Mouse (Mus musculus) kidney, embryonic 14.5 days (tissue): ENCODE measurements around the gene Rmi2. TPM values are rescaled to one million over a fixed set of nuclear protein-coding genes. Genes with fewer than 3 reads are reported as not detected.
"Not testable (repeated sequence)": the region's sequence is repeated elsewhere in the genome, so short reads cannot be mapped to it uniquely, and the experiment has no call there.

Source experiments
- ATAC-seq: fragments of 200-750 bp; cut with Nextera tagmentation; 2 replicates; pipeline ENCODE4 v1.8.0; 2017; ENCODE audit warnings: moderate number of reproducible peaks, mild to moderate bottlenecking, moderate TSS enrichment, moderate library complexity; ENCODE audit not compliant: low FRiP score, low TSS enrichment
- H3K27ac ChIP-seq: fragments of 300-500 bp; sonication (generic); 2 replicates; pipeline ENCODE4 v1.5.1; 2014; ENCODE audit warnings: low read depth, mild to moderate bottlenecking, low read length, moderate library complexity, mixed read lengths
- H3K27me3 ChIP-seq: fragments of 300-500 bp; sonication (generic); 2 replicates; pipeline ENCODE4 v1.6.1; 2014; ENCODE audit warnings: mild to moderate bottlenecking, low read length; ENCODE audit not compliant: control insufficient read depth, insufficient read depth
- H3K36me3 ChIP-seq: fragments of 300-500 bp; sonication (generic); 2 replicates; pipeline ENCODE4 v1.6.1; 2014; ENCODE audit warnings: low read length, mixed read lengths; ENCODE audit not compliant: control insufficient read depth, insufficient read depth
- H3K4me1 ChIP-seq: fragments of 300-500 bp; sonication (generic); 2 replicates; pipeline ENCODE4 v1.6.1; 2014; ENCODE audit warnings: low read length, mixed read lengths; ENCODE audit not compliant: control insufficient read depth, insufficient read depth
- H3K4me2 ChIP-seq: fragments of 300-500 bp; sonication (generic); replicated peaks from 2 replicates; pipeline ENCODE4 v1.6.1; 2014; ENCODE audit warnings: low read depth, mild to moderate bottlenecking, low read length
- H3K4me3 ChIP-seq: fragments of 300-500 bp; sonication (generic); 2 replicates; pipeline ENCODE4 v1.5.1; 2014; ENCODE audit warnings: mild to moderate bottlenecking, low read length
- H3K9ac ChIP-seq: fragments of 300-500 bp; sonication (generic); 2 replicates; pipeline ENCODE4 v1.6.1; 2014; ENCODE audit warnings: low read depth, mild to moderate bottlenecking, low read length, moderate library complexity
- H3K9me3 ChIP-seq: fragments of 300-500 bp; sonication (generic); 2 replicates; pipeline ENCODE4 v1.6.1; 2016; ENCODE audit warnings: low read length; ENCODE audit not compliant: control insufficient read depth
- WGBS: fragments of 180-500 bp; shearing (Covaris S2); extraction: QIAGEN DNeasy Blood & Tissue Kit; methylation state at CpG from one replicate; pipeline ENCODE4 v1.1.7; 2014; 5-methylcytosine and 5-hydroxymethylcytosine counted together
- polyA plus RNA-seq: library from polyadenylated mRNA; unstranded; fragments of >200 nt; fragmentation: Nextera tagmentation; extraction: Ambion mirVana; gene quantifications from 2 replicates; pipeline ENCODE4 v1.2.1, GENCODE M21; 2014

The Rmi2 gene
- polyA plus RNA-seq, 1 experiment from 2014 or later: 6.2 TPM

GRCm38 (mm10) chr16:10849965-10850861 is 15.4 kb downstream of the Rmi2 start:
- WGBS: 67% methylated on average over 12 of the region's 12 CpGs
- no peak overlapping the region for H3K9ac ChIP-seq
- H3K4me1 ChIP-seq: 0 out of 2 replicates have a peak, but pooled peaks cover 4% of the 10 kb centered on the region
- H3K27me3 ChIP-seq: no peaks in the 10 kb centered on the region
- no peak overlapping the region for H3K4me2 ChIP-seq
- no peaks in the 10 kb centered on the region for H3K36me3 ChIP-seq
- ATAC-seq: no peak
- no peak overlapping the region for H3K27ac ChIP-seq
- no peak overlapping the region for H3K4me3 ChIP-seq
- no peaks in the 10 kb centered on the region for H3K9me3 ChIP-seq

- H3K36me3 ChIP-seq: no peaks in the 10 kb centered on the region
- H3K9ac ChIP-seq: no peak overlapping the region
- H3K27me3 ChIP-seq: no peaks in the 10 kb centered on the region
- WGBS: 76% methylated on average over 4 of the region's 4 CpGs
- H3K4me3 ChIP-seq: no peak overlapping the region
- H3K4me2 ChIP-seq: no peak overlapping the region
- H3K4me1 ChIP-seq: 0 out of 2 replicates have a peak, but pooled peaks cover 4% of the 10 kb centered on the region
- H3K9me3 ChIP-seq: no peaks in the 10 kb centered on the region
- H3K27ac ChIP-seq: no peak overlapping the region
- ATAC-seq: no peak
Measured at GRCm38 (mm10) chr16:10850905-10851304, 16.0 kb downstream of the Rmi2 start.

DNA sequence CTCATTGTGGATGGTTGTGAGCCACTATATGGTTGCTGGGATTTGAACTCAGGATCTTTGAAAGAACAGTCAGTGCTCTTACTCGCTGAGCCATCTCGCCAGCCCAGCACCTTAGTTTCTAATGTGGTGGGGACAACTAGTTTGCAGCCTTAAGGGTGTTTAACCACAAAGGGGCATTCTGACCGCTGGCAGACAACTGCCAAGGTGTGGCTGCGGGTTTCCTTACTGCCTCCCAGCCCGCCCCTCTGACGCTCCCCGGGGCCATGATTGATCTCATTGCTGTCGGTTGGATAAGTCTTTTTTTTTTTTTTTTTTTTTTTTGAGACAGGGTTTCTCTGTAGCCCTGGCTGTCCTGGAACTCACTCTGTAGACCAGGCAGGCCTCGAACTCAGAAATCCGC is 17.4 kb downstream of the Rmi2 start:
- not testable (repeated sequence) for H3K4me2 ChIP-seq, H3K9ac ChIP-seq, ATAC-seq, H3K27ac ChIP-seq, H3K4me1 ChIP-seq, H3K27me3 ChIP-seq, H3K9me3 ChIP-seq, H3K4me3 ChIP-seq, H3K36me3 ChIP-seq
- WGBS: 90% methylated on average over 10 of the region's 10 CpGs

DNA sequence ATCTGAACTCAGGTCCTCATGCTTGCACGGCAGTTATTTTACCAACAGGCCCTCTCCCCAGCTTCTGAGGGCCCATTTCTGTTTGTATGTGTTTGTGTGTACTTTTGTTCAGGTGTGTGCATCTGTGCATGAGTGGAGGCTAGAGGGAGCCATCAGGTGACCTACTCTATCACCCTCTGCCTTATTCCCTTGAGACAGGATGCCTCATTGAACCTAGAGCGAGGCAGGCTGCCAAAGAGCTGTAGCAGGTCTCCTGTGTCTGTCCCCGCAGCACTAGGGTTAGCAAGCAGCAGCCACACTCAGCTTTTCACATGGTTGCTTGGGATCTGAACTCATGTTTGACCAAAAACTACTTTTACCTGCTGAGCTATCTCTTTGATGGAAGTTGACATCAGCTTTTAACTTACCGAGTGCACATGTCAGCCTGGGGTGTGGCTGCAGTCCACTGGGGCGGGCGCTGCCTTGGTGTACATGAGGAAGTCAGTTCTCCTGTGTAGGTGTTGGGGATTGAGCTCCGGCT is 24.9 kb downstream of the Rmi2 start:
- no peak overlapping the region for H3K27ac ChIP-seq
- H3K4me2 ChIP-seq: no peak overlapping the region
- H3K9ac ChIP-seq: peak overlapping the region; percentile 31; the same call in 1 of the 2 replicates
- H3K36me3 ChIP-seq: no peaks in the 10 kb centered on the region
- H3K4me3 ChIP-seq: no peak overlapping the region
- H3K9me3 ChIP-seq: no peaks in the 10 kb centered on the region
- no peaks in the 10 kb centered on the region for H3K4me1 ChIP-seq
- WGBS: 84% methylated on average over 7 of the region's 7 CpGs
- H3K27me3 ChIP-seq: no peaks in the 10 kb centered on the region
- no peak for ATAC-seq

- no peaks in the 10 kb centered on the region for H3K4me1 ChIP-seq
- H3K27me3 ChIP-seq: no peaks in the 10 kb centered on the region
- no peak overlapping the region for H3K4me2 ChIP-seq
- H3K36me3 ChIP-seq: no peaks in the 10 kb centered on the region
- no peak overlapping the region for H3K27ac ChIP-seq
- no peak for ATAC-seq
- H3K9ac ChIP-seq: no peak overlapping the region
- no peak overlapping the region for H3K4me3 ChIP-seq
- H3K9me3 ChIP-seq: no peaks in the 10 kb centered on the region
- 68% methylated on average over 3 of the region's 3 CpGs for WGBS
Measured at GRCm38 (mm10) chr16:10861408-10861807, 26.5 kb downstream of the Rmi2 start.

DNA sequence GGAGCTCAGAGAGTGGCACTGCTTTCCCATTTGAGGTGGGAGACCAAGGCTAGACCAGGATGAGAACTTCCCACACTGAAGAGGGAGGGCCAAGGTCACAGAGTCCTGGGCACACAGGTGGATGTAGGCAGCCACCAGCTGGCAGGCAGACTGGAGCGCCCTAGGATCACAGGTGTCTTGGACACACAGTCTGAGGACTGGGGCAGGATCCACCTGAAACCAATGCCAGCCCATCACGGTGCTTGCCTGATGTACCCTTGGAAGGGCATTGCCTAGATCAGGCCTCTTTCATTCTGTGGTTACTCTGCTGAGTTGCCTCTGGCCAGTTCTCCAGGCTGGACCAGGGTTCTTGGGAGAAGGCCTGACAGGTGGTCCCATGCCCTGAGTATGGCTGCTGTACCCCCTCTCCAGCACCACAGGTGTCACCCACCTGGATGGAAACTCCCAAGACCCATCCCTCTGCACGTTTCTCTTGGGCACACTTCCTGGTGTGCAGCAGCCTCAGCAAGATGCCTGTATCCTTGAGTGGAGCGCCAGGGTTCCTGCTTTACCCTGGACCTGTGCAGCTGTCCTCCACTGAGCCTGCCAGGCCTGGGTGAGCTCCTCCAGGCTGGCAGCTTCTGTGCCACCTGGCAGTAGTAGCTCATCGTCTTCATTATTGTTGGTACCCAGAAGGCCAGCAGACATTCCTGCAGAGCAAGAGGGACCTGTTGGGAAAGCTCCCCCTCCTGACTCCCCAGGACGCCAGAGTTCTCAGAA is 30.2 kb downstream of the Rmi2 start:
- Histone ChIP-seq H3K4me3 (no peak overlapping the region), H3K27me3 (no peaks in the 10 kb centered on the region), H3K9me3 (no peaks in the 10 kb centered on the region), H3K36me3 (no peaks in the 10 kb centered on the region), H3K9ac (no peak overlapping the region), H3K27ac (no peak overlapping the region), H3K4me1 (no peaks in the 10 kb centered on the region), H3K4me2 (no peak overlapping the region)
- no peak for ATAC-seq
- WGBS: 88% methylated on average over 6 of the region's 6 CpGs

DNA sequence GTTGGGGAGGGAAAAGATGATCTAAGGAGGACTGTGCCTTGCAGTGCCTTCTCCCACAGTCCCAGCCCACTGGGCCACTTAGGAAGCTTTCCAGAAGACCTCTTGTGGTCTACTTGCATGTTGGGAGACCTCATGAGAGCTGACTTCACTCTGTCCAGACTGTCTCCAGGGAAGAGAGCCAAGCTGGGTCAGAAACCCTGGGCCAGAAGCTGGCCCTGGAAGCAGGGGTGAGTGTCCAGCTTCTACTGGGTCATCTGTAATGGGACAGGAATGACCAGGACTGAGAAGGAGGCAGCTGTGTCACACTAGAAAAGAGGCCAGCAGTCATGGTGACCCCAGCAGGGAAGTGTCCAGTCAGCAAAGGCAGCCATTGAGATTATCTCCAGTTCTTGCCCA is 30.7 kb downstream of the Rmi2 start:
- no peak overlapping the region for H3K9ac ChIP-seq
- H3K4me2 ChIP-seq: no peak overlapping the region
- no peak overlapping the region for H3K4me3 ChIP-seq
- no peak for ATAC-seq
- H3K36me3 ChIP-seq: no peaks in the 10 kb centered on the region
- no peaks in the 10 kb centered on the region for H3K9me3 ChIP-seq
- no peak overlapping the region for H3K27ac ChIP-seq
- H3K27me3 ChIP-seq: no peaks in the 10 kb centered on the region
- H3K4me1 ChIP-seq: no peaks in the 10 kb centered on the region

GRCm38 (mm10) chr16:10866841-10867240 is 32.0 kb downstream of the Rmi2 start:
- ATAC-seq: no peak
- 89% methylated on average over 8 of the region's 8 CpGs for WGBS

DNA sequence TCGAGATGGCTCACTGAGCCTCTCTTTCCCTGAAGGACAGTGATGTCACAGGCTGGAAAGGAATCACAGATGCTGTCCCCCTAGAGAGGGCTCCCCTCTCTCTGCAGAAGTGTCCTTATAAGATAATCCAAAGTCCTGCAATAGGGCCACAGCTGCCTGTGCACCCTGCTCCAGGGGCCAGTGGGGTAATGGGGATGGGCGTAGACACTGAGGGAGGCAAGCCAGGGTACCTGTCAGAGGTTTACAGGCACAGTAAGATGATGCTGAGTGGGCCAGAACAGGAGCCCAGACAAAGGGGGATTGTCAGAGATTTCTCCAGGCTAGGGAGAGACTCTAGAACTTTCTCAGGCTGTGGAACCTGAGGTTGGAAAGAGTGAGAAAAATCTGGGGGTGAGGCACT is 32.6 kb downstream of the Rmi2 start:
- no peak for ATAC-seq
- Histone ChIP-seq H3K27me3 (no peaks in the 10 kb centered on the region), H3K9me3 (no peaks in the 10 kb centered on the region), H3K4me1 (0 out of 2 replicates have a peak, but pooled peaks cover 1% of the 10 kb centered on the region), H3K4me2 (no peak overlapping the region), H3K4me3 (no peak overlapping the region), H3K27ac (no peak overlapping the region), H3K9ac (no peak overlapping the region), H3K36me3 (no peaks in the 10 kb centered on the region)
- WGBS: 88% methylated on average over 2 of the region's 2 CpGs

More at GRCm38 (mm10) chr16:10866841-10867240, 32.0 kb downstream of the Rmi2 start:
- no peak overlapping the region for H3K9ac ChIP-seq
- H3K9me3 ChIP-seq: no peaks in the 10 kb centered on the region
- no peaks in the 10 kb centered on the region for H3K4me1 ChIP-seq
- H3K27ac ChIP-seq: no peak overlapping the region
- no peaks in the 10 kb centered on the region for H3K27me3 ChIP-seq
- no peak overlapping the region for H3K4me3 ChIP-seq
- H3K4me2 ChIP-seq: no peak overlapping the region
- H3K36me3 ChIP-seq: no peaks in the 10 kb centered on the region
